Mouse (Mus musculus) heart, embryonic 14.5 days (tissue): ENCODE results near the gene Fdx1l. TPM values are rescaled to one million over a fixed set of nuclear protein-coding genes. Genes with fewer than 3 reads are reported as not detected.

Experiments
- ATAC-seq: fragments of 200-750 bp; cut with Nextera tagmentation; 2 replicates; pipeline ENCODE4 v1.8.0; 2017; ENCODE audit warnings: low read depth, moderate TSS enrichment; ENCODE audit not compliant: insufficient number of reproducible peaks, insufficient read depth, low FRiP score
- H3K27ac ChIP-seq, 2 experiments: fragments of 200-500 bp in 1 of 2; fragments of 300-500 bp in 1 of 2; sonication (generic) in 1 of 2; replicated peaks in 1 of 2; 2 replicates each; pipeline ENCODE4 v1.5.1; 2012 to 2014; ENCODE audit warnings: low read depth in 2 of 2, low read length in 2 of 2, control low read depth in 1 of 2, mild to moderate bottlenecking in 1 of 2, mixed read lengths in 1 of 2; ENCODE audit not compliant: control insufficient read depth in 1 of 2, insufficient read depth in 1 of 2
- H3K27me3 ChIP-seq: fragments of 300-500 bp; sonication (generic); 2 replicates; pipeline ENCODE4 v1.6.1; 2014; ENCODE audit warnings: mild to moderate bottlenecking, low read length, control low read depth; ENCODE audit not compliant: control insufficient read depth, insufficient read depth
- H3K36me3 ChIP-seq: fragments of 300-500 bp; sonication (generic); 2 replicates; pipeline ENCODE4 v1.6.1; 2014; ENCODE audit warnings: mild to moderate bottlenecking, control low read depth, low read length, mixed read lengths; ENCODE audit not compliant: control insufficient read depth, insufficient read depth
- H3K4me1 ChIP-seq, 2 experiments: fragments of 200-500 bp in 1 of 2; fragments of 300-500 bp in 1 of 2; sonication (generic) in 1 of 2; 2 replicates each; pipeline ENCODE4 v1.6.1; 2012 to 2014; ENCODE audit warnings: low read length in 2 of 2, control low read depth in 1 of 2, mixed read lengths in 1 of 2; ENCODE audit not compliant: control insufficient read depth in 2 of 2, insufficient read depth in 2 of 2
- H3K4me2 ChIP-seq: fragments of 300-500 bp; sonication (generic); 2 replicates; pipeline ENCODE4 v1.6.1; 2014; ENCODE audit warnings: mild to moderate bottlenecking, low read length
- H3K4me3 ChIP-seq, 2 experiments: fragments of 200-500 bp in 1 of 2; fragments of 300-500 bp in 1 of 2; sonication (generic) in 1 of 2; 2 replicates each; pipeline ENCODE4 v1.5.1; 2012 to 2014; ENCODE audit warnings: low read length in 2 of 2, mild to moderate bottlenecking in 2 of 2, control low read depth in 1 of 2, low read depth in 1 of 2, moderate library complexity in 1 of 2; ENCODE audit not compliant: control insufficient read depth in 1 of 2, insufficient read depth in 1 of 2
- H3K9ac ChIP-seq: fragments of 300-500 bp; sonication (generic); 2 replicates; pipeline ENCODE4 v1.6.1; 2014; ENCODE audit warnings: mild to moderate bottlenecking, low read length
- H3K9me3 ChIP-seq: fragments of 300-500 bp; sonication (generic); 2 replicates; pipeline ENCODE4 v1.6.1; 2016; ENCODE audit warnings: low read length, control low read depth; ENCODE audit not compliant: control insufficient read depth
- WGBS: fragments of 180-500 bp; shearing (Covaris S2); extraction: QIAGEN DNeasy Blood & Tissue Kit; methylation state at CpG from one replicate; pipeline ENCODE4 v1.1.7; 2014; 5-methylcytosine and 5-hydroxymethylcytosine counted together
- polyA plus RNA-seq: library from polyadenylated mRNA; unstranded; fragments of >200 nt; fragmentation: Nextera tagmentation; extraction: Ambion mirVana; gene quantifications from 2 replicates; pipeline ENCODE4 v1.2.1, GENCODE M21; 2014

Gene Fdx1l
- polyA plus RNA-seq, 1 experiment from 2014 or later = 50.8 TPM

- Histone ChIP-seq H3K36me3 (peaks cover 26% of the 10 kb centered on the region), H3K4me3 (no peak overlapping the region), H3K9ac (no peak overlapping the region), H3K9me3 (no peaks in the 10 kb centered on the region), H3K27me3 (no peaks in the 10 kb centered on the region), H3K4me2 (no peak overlapping the region), H3K27ac (no peak overlapping the region), H3K4me1 (no peaks in the 10 kb centered on the region)
- 64% methylated on average over 5 of the region's 5 CpGs for WGBS
- ATAC-seq = no peak
Observed at GRCm38 (mm10) chr9:21105760-21106564, 32.5 kb upstream of the Fdx1l start.

GRCm38 (mm10) chr9:21104814-21105213, 31.4 kb upstream of the Fdx1l start:
- H3K4me2 ChIP-seq = no peak overlapping the region
- peaks cover 3 to 4% of the 10 kb centered on the region in 2 experiments; a peak in 1 of 4 replicates for H3K4me1 ChIP-seq
- H3K9me3 ChIP-seq = no peaks in the 10 kb centered on the region
- no peak overlapping the region for H3K4me3 ChIP-seq
- no peak for ATAC-seq
- H3K27me3 ChIP-seq = no peaks in the 10 kb centered on the region
- H3K27ac ChIP-seq = no peak overlapping the region
- peaks cover 20% of the 10 kb centered on the region for H3K36me3 ChIP-seq
- H3K9ac ChIP-seq = no peak overlapping the region
- WGBS = 81% methylated on average over 6 of the region's 6 CpGs

DNA sequence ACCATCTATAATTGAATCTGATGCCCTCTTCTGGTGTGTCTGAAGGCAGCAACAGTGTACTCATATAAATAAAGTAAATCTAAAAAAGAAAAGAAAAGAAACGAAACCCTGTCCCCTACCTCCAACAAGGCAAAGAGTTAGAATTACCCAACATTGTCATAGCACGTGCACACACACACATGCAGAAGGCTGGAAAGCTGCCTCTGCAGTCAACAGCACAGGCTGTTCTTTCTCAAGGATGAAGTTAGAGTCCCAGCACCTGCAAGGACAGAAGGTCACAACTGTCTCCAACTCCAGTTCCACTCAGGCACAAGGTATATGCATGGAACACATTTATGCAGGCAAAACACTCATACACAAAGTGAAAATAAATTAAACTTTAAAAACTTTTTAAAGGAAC, 28.7 kb upstream of the Fdx1l start:
- Histone ChIP-seq H3K27me3 (no peaks in the 10 kb centered on the region), H3K4me3 (no peak overlapping the region), H3K9me3 (no peaks in the 10 kb centered on the region), H3K36me3 (peaks cover 10% of the 10 kb centered on the region; the same call in 1 of the 2 replicates), H3K27ac (no peak overlapping the region), H3K4me1 (peaks cover 5 to 11% of the 10 kb centered on the region in 2 experiments; a peak in 2 of 4 replicates), H3K9ac (no peak overlapping the region), H3K4me2 (no peak overlapping the region)
- WGBS = 80% methylated on average over 2 of the region's 2 CpGs
- ATAC-seq = no peak

- no peaks in the 10 kb centered on the region for H3K9me3 ChIP-seq
- H3K4me3 ChIP-seq = no peak overlapping the region
- H3K36me3 ChIP-seq = peaks cover 7% of the 10 kb centered on the region; the same call in 1 of the 2 replicates
- peak overlapping the region; percentile 16; the same call in 1 of the 2 replicates for H3K4me2 ChIP-seq
- H3K27me3 ChIP-seq = no peaks in the 10 kb centered on the region
- peak overlapping the region; percentile 27; the same call in 1 of the 2 replicates for H3K9ac ChIP-seq
- 42% methylated on average over 15 of the region's 15 CpGs for WGBS
- no peak overlapping the region for H3K27ac ChIP-seq
- H3K4me1 ChIP-seq = peaks cover 5 to 11% of the 10 kb centered on the region in 2 experiments; a peak in 2 of 4 replicates
- ATAC-seq = no peak
Observed at GRCm38 (mm10) chr9:21100447-21101161, 27.2 kb upstream of the Fdx1l start.

DNA sequence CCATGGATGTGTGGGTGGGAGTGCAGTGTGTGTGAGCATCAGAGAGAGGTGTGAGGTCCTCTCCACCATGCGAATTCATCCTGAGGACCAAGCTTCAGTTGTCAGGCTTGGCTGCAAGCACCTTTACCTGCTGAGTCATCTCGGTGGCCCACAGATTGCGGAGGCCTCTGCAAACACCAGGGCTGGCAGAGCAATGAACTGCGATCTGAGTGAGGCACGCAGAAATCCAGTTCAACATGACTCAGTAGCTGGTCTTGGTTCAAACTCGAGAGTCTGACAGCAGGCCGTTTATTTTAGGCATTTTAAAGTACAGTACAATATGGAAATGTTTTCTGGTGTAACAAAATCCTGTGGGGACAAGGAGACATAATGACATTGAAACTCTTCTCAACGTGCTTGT, 24.4 kb upstream of the Fdx1l start:
- no peak overlapping the region for H3K9ac ChIP-seq
- no peak for ATAC-seq

DNA sequence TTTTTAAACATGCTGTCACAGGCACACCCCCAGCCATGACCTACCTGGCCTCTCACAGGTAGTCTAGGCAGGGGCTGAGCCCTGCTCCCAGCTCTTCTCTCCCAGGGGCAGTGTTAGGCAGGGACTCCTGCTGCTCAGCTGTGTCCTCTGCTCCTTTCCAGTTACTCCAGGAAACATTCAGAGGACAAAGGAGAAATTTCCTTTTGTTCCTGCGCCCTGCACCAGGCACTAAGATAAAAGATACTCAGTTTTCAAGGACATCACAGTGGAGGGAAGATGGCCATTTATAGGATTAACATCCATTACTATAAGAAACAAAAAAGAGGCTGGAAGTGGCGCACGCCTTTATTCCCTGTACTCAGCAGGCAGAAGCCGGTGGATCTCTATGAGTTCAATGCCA, 22.5 kb upstream of the Fdx1l start:
- 0 out of 2 replicates have a peak, but pooled peaks cover 5% of the 10 kb centered on the region for H3K36me3 ChIP-seq
- no peak overlapping the region for H3K9ac ChIP-seq
- peaks cover 5 to 18% of the 10 kb centered on the region in 2 experiments; a peak in 3 of 4 replicates for H3K4me1 ChIP-seq
- no peak overlapping the region for H3K4me3 ChIP-seq
- no peak overlapping the region for H3K27ac ChIP-seq
- H3K27me3 ChIP-seq = no peaks in the 10 kb centered on the region
- 84% methylated on average over 4 of the region's 4 CpGs for WGBS
- no peak overlapping the region for H3K4me2 ChIP-seq
- H3K9me3 ChIP-seq = no peaks in the 10 kb centered on the region
- no peak for ATAC-seq

More for the DNA sequence above, 24.4 kb upstream of the Fdx1l start:
- Histone ChIP-seq H3K4me1 (peaks cover 5 to 11% of the 10 kb centered on the region in 2 experiments; a peak in 2 of 4 replicates), H3K36me3 (0 out of 2 replicates have a peak, but pooled peaks cover 5% of the 10 kb centered on the region), H3K27me3 (no peaks in the 10 kb centered on the region), H3K27ac (peak overlapping the region; percentile 8 to 16; a peak in 1 of 4 replicates), H3K9me3 (no peaks in the 10 kb centered on the region), H3K4me3 (no peak overlapping the region), H3K4me2 (no peak overlapping the region)
- 62% methylated on average over 8 of the region's 8 CpGs for WGBS

DNA sequence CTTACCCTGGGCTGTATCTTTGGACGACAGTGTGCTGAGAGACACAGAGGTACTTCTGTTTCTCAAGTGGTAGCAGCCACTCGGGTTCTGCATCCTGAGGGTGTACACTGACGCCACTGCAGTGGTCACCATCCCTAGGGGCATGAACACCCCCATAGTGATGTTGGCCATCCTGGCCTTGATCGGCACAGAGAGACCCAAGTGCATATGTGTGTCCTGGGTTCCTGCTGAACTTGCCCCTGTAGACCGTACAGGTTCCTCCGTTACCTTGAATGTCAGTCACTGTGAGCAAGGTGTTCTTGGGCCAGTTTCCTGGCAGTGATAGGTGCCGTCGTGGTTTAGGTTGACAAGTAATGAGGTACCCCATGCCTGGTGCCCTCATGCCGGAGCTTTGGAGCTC, 20.0 kb upstream of the Fdx1l start:
- Histone ChIP-seq H3K9ac (no peak overlapping the region), H3K4me1 (peaks cover 8 to 31% of the 10 kb centered on the region in 2 experiments), H3K9me3 (no peaks in the 10 kb centered on the region), H3K4me2 (no peak overlapping the region), H3K27me3 (no peaks in the 10 kb centered on the region), H3K4me3 (no peak overlapping the region), H3K36me3 (peaks cover 26% of the 10 kb centered on the region), H3K27ac (no peak overlapping the region)
- 93% methylated on average over 9 of the region's 9 CpGs for WGBS
- no peak for ATAC-seq
